In the genomic region with DNA sequence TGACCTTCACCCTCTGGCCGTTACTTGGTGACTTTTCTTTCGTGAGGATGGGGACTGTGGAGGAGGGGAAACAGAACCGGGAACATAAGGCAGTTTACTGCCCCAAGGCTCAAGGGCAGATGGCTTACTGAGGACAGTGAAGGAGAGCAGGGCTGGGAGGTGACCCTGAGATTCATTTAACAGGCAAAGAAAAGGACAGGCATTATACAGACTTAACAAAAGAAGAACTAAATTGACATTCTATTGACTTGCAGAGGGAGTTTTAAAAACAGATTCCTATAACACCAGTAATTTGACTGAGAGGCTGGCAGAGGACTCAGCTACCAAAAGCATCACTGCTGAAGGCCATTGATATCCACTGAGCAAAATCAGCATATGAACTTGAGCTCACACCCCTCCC, we compare ENCODE assay signal across 18 mouse cellular contexts.
DNase-seq lines count a peak whose midpoint lies in the region; TF ChIP-seq lines count a peak whose summit lies in the region.
"Had no signal": no experiment of that assay in that cellular context is flagged by ENCODE, and none has a peak within 500 bp of the region (broad histone marks: within the 10 kb centered on the region; RNA-seq: fewer than 3 reads in every experiment).

No protein-coding gene starts in this region.

- H3K27me3 ChIP-seq in ES-Bruce4 (ENCODE audit: control insufficient read depth, insufficient read depth, low read length, poor library complexity, severe bottlenecking), result no peaks in the 10 kb centered on the region
- H3K27me3 ChIP-seq: embryonic facial prominence, embryonic 13.5 days; heart, embryonic 12.5 days; intestine, embryonic 15.5 days had no signal

- no peaks in the 10 kb centered on the region; the same call in 1 of the 2 replicates for H3K9me3 ChIP-seq in ES-Bruce4 (replicated peaks; ENCODE audit: control insufficient read depth, insufficient read depth, low read length, poor library complexity, severe bottlenecking)
- H3K9me3 ChIP-seq: embryonic facial prominence, embryonic 13.5 days; forebrain, embryonic 12.5 days; heart, embryonic 12.5 days; hindbrain, embryonic 10.5 days; intestine, embryonic 15.5 days had no signal

- no peak overlapping the region for H3K9ac ChIP-seq in ES-Bruce4 (ENCODE audit: low read depth, poor library complexity, severe bottlenecking)
- H3K9ac ChIP-seq: embryonic facial prominence, embryonic 13.5 days; forebrain, embryonic 12.5 days; heart, embryonic 12.5 days; hindbrain, embryonic 14.5 days; intestine, embryonic 15.5 days had no signal

- peak; percentile 26 for DNase-seq in cerebellum, adult 11-12 months
- DNase-seq in cerebellum, postnatal 14 days, result no peak
- peak; percentile 80 for DNase-seq in R1 (ENCODE audit: low read depth, low spot score)
- DNase-seq in cerebellum, postnatal 10 days, result peak; percentile 12 to 13
- no peak for DNase-seq in kidney, adult 8-10 months
- no peak for DNase-seq in kidney, adult 9 months
- DNase-seq: adrenal gland, adult 2 months; adrenal gland, postnatal 25 days; gastrocnemius, postnatal 10 days; heart, adult 2 months; kidney, adult 18-20 months had no signal

- no peak for TF ChIP-seq POLR2A in ES-Bruce4 (IDR thresholded peaks at IDR 0.05; ENCODE audit: insufficient read depth, low read length)

- H3K36me3 ChIP-seq in ES-Bruce4 (ENCODE audit: control insufficient read depth, insufficient read depth, low read length, poor library complexity, severe bottlenecking), result no peaks in the 10 kb centered on the region
- H3K36me3 ChIP-seq: embryonic facial prominence, embryonic 13.5 days; forebrain, embryonic 12.5 days; heart, embryonic 12.5 days; hindbrain, embryonic 10.5 days; intestine, embryonic 15.5 days had no signal

- TF ChIP-seq EP300 in ES-Bruce4 (IDR thresholded peaks at IDR 0.05; ENCODE audit: insufficient read depth, low read depth, low read length), result peak; percentile 98

- H3K4me3 ChIP-seq in ES-Bruce4 (ENCODE audit: low read depth, low read length), result no peak overlapping the region
- H3K4me3 ChIP-seq: embryonic facial prominence, embryonic 13.5 days; forebrain, embryonic 12.5 days; heart, adult 2 months; heart, embryonic 12.5 days; hindbrain, embryonic 10.5 days; intestine, embryonic 15.5 days had no signal

- H3K27ac ChIP-seq in ES-Bruce4 (ENCODE audit: insufficient read depth, low read length), result peak overlapping the region; percentile 38
- H3K27ac ChIP-seq: embryonic facial prominence, embryonic 13.5 days; forebrain, embryonic 12.5 days; heart, adult 2 months; hindbrain, embryonic 10.5 days; hindbrain, embryonic 14.5 days; intestine, embryonic 15.5 days had no signal

- no peaks in the 10 kb centered on the region for H3K4me1 ChIP-seq in ES-Bruce4 (ENCODE audit: control insufficient read depth, insufficient read depth, low read length)
- H3K4me1 ChIP-seq: embryonic facial prominence, embryonic 13.5 days; heart, embryonic 12.5 days; intestine, embryonic 15.5 days had no signal

- no peak for TF ChIP-seq CTCF in ES-Bruce4 (IDR thresholded peaks at IDR 0.05; ENCODE audit: low read depth, low read length)

Comparison
In these comparisons a context has a peak if more than half of its experiments do, and no peak if none do; other contexts are left out.
1. DNase-seq: peak in cerebellum, adult 11-12 months (single experiment), R1 (single experiment) and cerebellum, postnatal 10 days (2 of 2); none in cerebellum, postnatal 14 days (0 of 2), kidney, adult 8-10 months (0 of 2) and kidney, adult 9 months (single experiment).